Mouse (Mus musculus) kidney, adult 18-20 months (tissue): ENCODE results near the gene Rgs6.

Source experiments
- DNase-seq: peaks from one replicate; pipeline ENCODE4 v3.0.0; 2021

Gene Rgs6

GRCm38 (mm10) chr12:82985300-82985699 is 397.2 kb downstream of the Rgs6 start:
- no peak for DNase-seq

GRCm38 (mm10) chr12:82987661-82988060 is 399.6 kb downstream of the Rgs6 start:
- no peak for DNase-seq

GRCm38 (mm10) chr12:82993905-82994304 is 405.8 kb downstream of the Rgs6 start:
- no peak for DNase-seq

- no peak for DNase-seq
Measured at GRCm38 (mm10) chr12:82996775-82997174, 408.7 kb downstream of the Rgs6 start.

GRCm38 (mm10) chr12:82998682-82999332 is 410.7 kb downstream of the Rgs6 start:
- no peak for DNase-seq

- DNase-seq: no peak
Measured at GRCm38 (mm10) chr12:82999333-83000032, 411.4 kb downstream of the Rgs6 start.

GRCm38 (mm10) chr12:83000033-83000570 is 412.0 kb downstream of the Rgs6 start:
- no peak for DNase-seq

GRCm38 (mm10) chr12:83000957-83001356 is 412.9 kb downstream of the Rgs6 start:
- DNase-seq: no peak

GRCm38 (mm10) chr12:83004014-83004682 is 416.1 kb downstream of the Rgs6 start:
- no peak for DNase-seq

- DNase-seq: no peak
Measured at GRCm38 (mm10) chr12:83011056-83011565, 423.0 kb downstream of the Rgs6 start.

- DNase-seq: no peak
Measured at GRCm38 (mm10) chr12:83013918-83014691, 426.0 kb downstream of the Rgs6 start.

- DNase-seq: no peak
Measured at GRCm38 (mm10) chr12:83014848-83015247, 426.8 kb downstream of the Rgs6 start.

GRCm38 (mm10) chr12:83015366-83015765 is 427.3 kb downstream of the Rgs6 start:
- DNase-seq: no peak

GRCm38 (mm10) chr12:83016486-83016885 is 428.4 kb downstream of the Rgs6 start:
- DNase-seq: no peak

- peak; percentile 73 for DNase-seq
Measured at GRCm38 (mm10) chr12:83018005-83018404, 429.9 kb downstream of the Rgs6 start.

- no peak for DNase-seq
Measured at GRCm38 (mm10) chr12:83026985-83027384, 438.9 kb downstream of the Rgs6 start.

- no peak for DNase-seq
Measured at GRCm38 (mm10) chr12:83033171-83033835, 445.2 kb downstream of the Rgs6 start.

- no peak for DNase-seq
Measured at GRCm38 (mm10) chr12:83034859-83035569, 446.9 kb downstream of the Rgs6 start.

- no peak for DNase-seq
Measured at GRCm38 (mm10) chr12:83037798-83038560, 449.9 kb downstream of the Rgs6 start.

GRCm38 (mm10) chr12:83038779-83039178 is 450.7 kb downstream of the Rgs6 start:
- DNase-seq: no peak

- no peak for DNase-seq
Measured at GRCm38 (mm10) chr12:83039859-83040258, 451.8 kb downstream of the Rgs6 start.
